Mouse (Mus musculus) kidney, adult 2 months (tissue): ENCODE measurements around the gene C2cd6.

ENCODE experiments used
- CTCF ChIP-seq: fragments of 200-500 bp; conservative IDR thresholded peaks from 2 replicates; pipeline ENCODE4 v1.5.1; 2011; ENCODE audit warnings: low read depth, mild to moderate bottlenecking, control low read depth, low read length, moderate library complexity, mixed read lengths; ENCODE audit not compliant: insufficient read depth, insufficient read length
- POLR2A ChIP-seq: fragments of 200-500 bp; IDR thresholded peaks from one replicate; pipeline ENCODE4 v1.6.1; 2011; ENCODE audit warnings: low read depth, low read length, control low read depth

- no peak for TF ChIP-seq CTCF
- no peak for TF ChIP-seq POLR2A
Observed at GRCm38 (mm10) chr1:59056955-59057354, 37.7 kb downstream of the C2cd6 start.
